Mouse (Mus musculus) pancreas, adult 10 weeks (tissue): ENCODE results near the gene Rab25. TPM values are rescaled to one million over a fixed set of nuclear protein-coding genes. Genes with fewer than 3 reads are reported as not detected.

ENCODE experiments used
- polyA plus RNA-seq: library from polyadenylated mRNA; stranded (reverse); fragments of 350-450 nt; fragmentation: Illumina TruSeq; extraction: RNeasy Lipid Tissue Mini Kit (QIAGEN cat#74804); gene quantifications from one replicate; pipeline ENCODE4 v1.2.3, GENCODE M21; 2015; ENCODE audit warnings: low read depth, low replicate concordance; ENCODE audit not compliant: insufficient read depth

Gene Rab25
- 9.4 TPM for polyA plus RNA-seq

GRCm38 (mm10) chr3:88548180-88548917 is at the start of gene Rab25:
Rab25 (minus strand) TSS chr3:88548300.

GRCm38 (mm10) chr3:88575540-88575939 is 27.4 kb upstream of the Rab25 start, which contains the start of gene Ssr2:
Ssr2 (plus strand) TSS chr3:88575876.

GRCm38 (mm10) chr3:88553525-88553879 is 5.4 kb upstream of the Rab25 start, which contains the start of gene Ubqln4:
Ubqln4 (plus strand) TSS chr3:88553758.

GRCm38 (mm10) chr3:88552676-88553524 is 4.8 kb upstream of the Rab25 start, which contains the start of gene Lamtor2:
Lamtor2 (minus strand) TSS chr3:88553074.

GRCm38 (mm10) chr3:88532299-88532674 is 15.8 kb downstream of the Rab25 start, which contains the start of gene Mex3a:
Mex3a (plus strand) TSS chr3:88532395.

GRCm38 (mm10) chr3:88509692-88510420 is 38.2 kb downstream of the Rab25 start, which contains the start of gene Lmna:
Lmna (minus strand) TSS chr3:88509956.

Other genes starting within 250 kb of the Rab25 start
- 33.7 TPM for gene Glmp, start 223.3 kb downstream of the Rab25 start, polyA plus RNA-seq
- 0.63 TPM for gene Tmem79, start 212.2 kb downstream of the Rab25 start, polyA plus RNA-seq
- gene Smg5, start 212.0 kb downstream of the Rab25 start, polyA plus RNA-seq, result 19.8 TPM
- 3.1 TPM for gene Paqr6, start 183.7 kb downstream of the Rab25 start, polyA plus RNA-seq
- gene Bglap3, start 175.6 kb downstream of the Rab25 start, polyA plus RNA-seq, result 24.3 TPM
- gene Bglap2, start 169.6 kb downstream of the Rab25 start, polyA plus RNA-seq, result not detected
- not detected for gene Bglap, start 163.8 kb downstream of the Rab25 start, polyA plus RNA-seq
- gene Pmf1, start 138.0 kb downstream of the Rab25 start, polyA plus RNA-seq, result 2.7 TPM
- gene Slc25a44, start 123.2 kb downstream of the Rab25 start, polyA plus RNA-seq, result 5.0 TPM
- gene Sema4a, start 87.1 kb downstream of the Rab25 start, polyA plus RNA-seq, result 8.8 TPM
- gene Lmna, start 38.3 kb downstream of the Rab25 start, polyA plus RNA-seq, result 18.2 TPM
- gene Mex3a, start 15.9 kb downstream of the Rab25 start, polyA plus RNA-seq, result 0.13 TPM
- 43.4 TPM for gene Lamtor2, start 4.8 kb upstream of the Rab25 start, polyA plus RNA-seq
- 17.2 TPM for gene Ubqln4, start 5.5 kb upstream of the Rab25 start, polyA plus RNA-seq
- gene Ssr2, start 27.6 kb upstream of the Rab25 start, polyA plus RNA-seq, result 80.4 TPM
- 23.6 TPM for gene Arhgef2, start 57.7 kb upstream of the Rab25 start, polyA plus RNA-seq
- not detected for gene Rxfp4, start 104.8 kb upstream of the Rab25 start, polyA plus RNA-seq
- 16.3 TPM for gene Khdc4, start 137.5 kb upstream of the Rab25 start, polyA plus RNA-seq
- gene Rit1, start 168.5 kb upstream of the Rab25 start, polyA plus RNA-seq, result 10.9 TPM
- 3.0 TPM for gene Syt11, start 226.9 kb upstream of the Rab25 start, polyA plus RNA-seq